Mouse (Mus musculus): ENCODE measurements around the gene Ehd2.

DNA sequence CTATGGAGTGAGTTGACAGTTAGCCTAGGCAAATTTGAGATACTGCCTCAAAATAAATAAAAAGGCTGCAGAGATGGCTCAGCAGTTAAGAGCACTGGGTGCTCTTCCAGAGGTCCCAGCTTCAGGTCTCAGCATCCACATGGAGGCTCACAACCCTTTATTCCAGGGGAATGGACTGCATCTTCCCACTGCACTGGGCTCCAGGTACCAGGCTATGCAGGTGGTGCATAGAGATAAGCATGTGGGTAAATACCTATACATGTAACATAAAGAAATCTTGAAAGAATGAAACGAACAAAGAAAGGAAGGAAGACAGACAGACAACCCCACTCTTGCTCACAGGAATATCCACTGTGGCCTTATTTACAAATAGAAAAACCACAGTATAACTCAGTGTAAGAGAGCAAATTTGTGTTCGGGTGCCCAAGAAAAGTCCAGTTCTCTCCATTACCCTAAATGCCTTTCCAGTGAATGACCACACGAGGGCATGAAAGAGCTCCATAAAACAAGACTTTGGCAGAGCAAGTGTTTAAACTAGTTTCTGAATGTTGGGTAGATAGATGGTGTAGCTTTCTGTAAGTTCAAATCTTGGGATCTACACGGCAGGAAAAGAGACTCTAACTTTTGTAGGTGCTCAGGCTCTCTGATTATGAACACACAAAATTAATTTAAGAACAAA, 15.5 kb upstream of the Ehd2 start:
- peak; percentile 33; the same call in 1 of the 2 replicates for TF ChIP-seq CTCF (IDR thresholded peaks at IDR 0.05; ENCODE audit: insufficient read depth, low read length)
- no peak for TF ChIP-seq POLR2A (IDR thresholded peaks at IDR 0.05; ENCODE audit: borderline replicate concordance, extremely low read depth, low read depth, low read length)
